Mouse (Mus musculus): Measurements from ENCODE around the gene Nme3. TPM values are rescaled to one million over a fixed set of nuclear protein-coding genes. Genes with fewer than 3 reads are reported as not detected.
"Not testable (repeated sequence)": the region's sequence is repeated elsewhere in the genome, so short reads cannot be mapped to it uniquely, and the experiment has no call there.

Gene Nme3
- polyA plus RNA-seq, 1 experiment from 2014 or later: 43.2 TPM

- no peak overlapping the region for H3K9ac ChIP-seq (replicated peaks)
- ATAC-seq (ENCODE audit: low FRiP score, low read depth): no peak
- H3K4me1 ChIP-seq: no peaks in the 10 kb centered on the region
- H3K27me3 ChIP-seq: no peaks in the 10 kb centered on the region
- no peaks in the 10 kb centered on the region for H3K9me3 ChIP-seq
- H3K36me3 ChIP-seq: peaks cover 96% of the 10 kb centered on the region
- H3K4me3 ChIP-seq: no peak overlapping the region
- H3K4me2 ChIP-seq (replicated peaks): no peak overlapping the region
- no peak overlapping the region for H3K27ac ChIP-seq (replicated peaks)
Observed at GRCm38 (mm10) chr17:24913984-24914383, 17.7 kb downstream of the Nme3 start.

- H3K27me3 ChIP-seq: no peaks in the 10 kb centered on the region
- H3K27ac ChIP-seq (replicated peaks): no peak overlapping the region
- peaks cover 94% of the 10 kb centered on the region for H3K36me3 ChIP-seq
- no peak overlapping the region for H3K9ac ChIP-seq (replicated peaks)
- H3K4me2 ChIP-seq (replicated peaks): no peak overlapping the region
- H3K4me3 ChIP-seq: no peak overlapping the region
- 100% methylated on average over 1 of the region's 1 CpGs for WGBS
- no peak for ATAC-seq (ENCODE audit: low FRiP score, low read depth)
- H3K4me1 ChIP-seq: no peaks in the 10 kb centered on the region
- no peaks in the 10 kb centered on the region for H3K9me3 ChIP-seq
Observed at GRCm38 (mm10) chr17:24923246-24923645, 26.9 kb downstream of the Nme3 start.

GRCm38 (mm10) chr17:24929506-24929905, 33.2 kb downstream of the Nme3 start:
- WGBS: 83% methylated on average over 1 of the region's 1 CpGs
- Histone ChIP-seq H3K36me3 (peaks cover 51% of the 10 kb centered on the region), H3K4me1 (peaks cover 8% of the 10 kb centered on the region), H3K27me3 (no peaks in the 10 kb centered on the region), H3K9ac (replicated peaks) (no peak overlapping the region), H3K4me3 (no peak overlapping the region), H3K4me2 (replicated peaks) (no peak overlapping the region), H3K27ac (replicated peaks) (no peak overlapping the region), H3K9me3 (no peaks in the 10 kb centered on the region)
- no peak for ATAC-seq (ENCODE audit: low FRiP score, low read depth)

GRCm38 (mm10) chr17:24932431-24932830, 36.1 kb downstream of the Nme3 start:
- Histone ChIP-seq H3K27me3 (no peaks in the 10 kb centered on the region), H3K4me2 (replicated peaks) (no peak overlapping the region), H3K4me1 (peaks cover 25% of the 10 kb centered on the region), H3K27ac (replicated peaks) (no peak overlapping the region), H3K9me3 (no peaks in the 10 kb centered on the region), H3K4me3 (no peak overlapping the region), H3K36me3 (peaks cover 24% of the 10 kb centered on the region), H3K9ac (replicated peaks) (no peak overlapping the region)
- 96% methylated on average over 4 of the region's 4 CpGs for WGBS
- no peak for ATAC-seq (ENCODE audit: low FRiP score, low read depth)

- no peaks in the 10 kb centered on the region for H3K27me3 ChIP-seq
- H3K27ac ChIP-seq (replicated peaks): no peak overlapping the region
- ATAC-seq (ENCODE audit: low FRiP score, low read depth): no peak
- peaks cover 18% of the 10 kb centered on the region for H3K36me3 ChIP-seq
- H3K4me2 ChIP-seq (replicated peaks): no peak overlapping the region
- H3K4me1 ChIP-seq: peaks cover 25% of the 10 kb centered on the region
- H3K9ac ChIP-seq (replicated peaks): 0 out of 2 replicates have a peak overlapping the region, but pooled peaks have one; percentile 6
- 81% methylated on average over 4 of the region's 4 CpGs for WGBS
- H3K4me3 ChIP-seq: no peak overlapping the region
- no peaks in the 10 kb centered on the region for H3K9me3 ChIP-seq
Observed at GRCm38 (mm10) chr17:24933163-24933562, 36.9 kb downstream of the Nme3 start.

- peak overlapping the region; percentile 83 for H3K4me3 ChIP-seq
- H3K27me3 ChIP-seq: no peaks in the 10 kb centered on the region
- no peaks in the 10 kb centered on the region for H3K9me3 ChIP-seq
- peak overlapping the region; percentile 74 for H3K4me2 ChIP-seq (replicated peaks)
- no peak for ATAC-seq (ENCODE audit: low FRiP score, low read depth)
- H3K9ac ChIP-seq (replicated peaks): peak overlapping the region; percentile 90
- H3K4me1 ChIP-seq: peaks cover 25% of the 10 kb centered on the region
- WGBS: 91% methylated on average over 4 of the region's 4 CpGs
- no peak overlapping the region for H3K27ac ChIP-seq (replicated peaks)
- peaks cover 14% of the 10 kb centered on the region for H3K36me3 ChIP-seq
Observed at GRCm38 (mm10) chr17:24934926-24935325, 38.6 kb downstream of the Nme3 start.

GRCm38 (mm10) chr17:24935666-24936065, 39.4 kb downstream of the Nme3 start:
- H3K36me3 ChIP-seq: peaks cover 14% of the 10 kb centered on the region
- no peaks in the 10 kb centered on the region for H3K27me3 ChIP-seq
- H3K4me2 ChIP-seq (replicated peaks): peak overlapping the region; percentile 74
- no peak overlapping the region for H3K27ac ChIP-seq (replicated peaks)
- H3K4me1 ChIP-seq: peaks cover 25% of the 10 kb centered on the region
- peak overlapping the region; percentile 83 for H3K4me3 ChIP-seq
- no peaks in the 10 kb centered on the region for H3K9me3 ChIP-seq
- no peak for ATAC-seq (ENCODE audit: low FRiP score, low read depth)
- peak overlapping the region; percentile 90 for H3K9ac ChIP-seq (replicated peaks)

- Histone ChIP-seq H3K4me2 (replicated peaks) (peak within 1 kb of the TSS; percentile 74), H3K9ac (replicated peaks) (peak within 1 kb of the TSS; percentile 90), H3K27ac (replicated peaks) (peak within 1 kb of the TSS; percentile 87), H3K4me3 (peak within 1 kb of the TSS; percentile 83), H3K4me1 (peaks cover 25% of the 10 kb centered on the region), H3K9me3 (no peaks in the 10 kb centered on the region), H3K36me3 (peaks cover 9% of the 10 kb centered on the region; the same call in 1 of the 2 replicates), H3K27me3 (no peaks in the 10 kb centered on the region)
- under 1% methylated on average over 78 of the region's 78 CpGs for WGBS
- peak; percentile 99 for ATAC-seq (ENCODE audit: low FRiP score, low read depth)
Observed at GRCm38 (mm10) chr17:24936259-24937237, 40.2 kb downstream of the Nme3 start, which contains the start of gene Mapk8ip3. TSS of gene Mapk8ip3 (minus strand) at chr17:24936977.

GRCm38 (mm10) chr17:24937266-24937665, 41.0 kb downstream of the Nme3 start:
- ATAC-seq (ENCODE audit: low FRiP score, low read depth): no peak

GRCm38 (mm10) chr17:24942453-24942852, 46.2 kb downstream of the Nme3 start:
- not testable (repeated sequence) for H3K9me3 ChIP-seq; ATAC-seq (ENCODE audit: low FRiP score, low read depth); H3K27ac ChIP-seq (replicated peaks); H3K4me1 ChIP-seq; H3K27me3 ChIP-seq; H3K9ac ChIP-seq (replicated peaks); H3K4me2 ChIP-seq (replicated peaks); H3K4me3 ChIP-seq
- 15% methylated on average over 2 of the region's 2 CpGs for WGBS
- H3K36me3 ChIP-seq: peaks cover 45% of the 10 kb centered on the region

More at GRCm38 (mm10) chr17:24937266-24937665, 41.0 kb downstream of the Nme3 start:
- Histone ChIP-seq H3K4me2 (replicated peaks) (peak overlapping the region; percentile 74), H3K9ac (replicated peaks) (peak overlapping the region; percentile 90), H3K4me3 (peak overlapping the region; percentile 83), H3K27me3 (no peaks in the 10 kb centered on the region), H3K4me1 (peaks cover 25% of the 10 kb centered on the region), H3K27ac (replicated peaks) (peak overlapping the region; percentile 87), H3K36me3 (0 out of 2 replicates have a peak, but pooled peaks cover 2% of the 10 kb centered on the region), H3K9me3 (no peaks in the 10 kb centered on the region)
- 51% methylated on average over 6 of the region's 6 CpGs for WGBS

- peaks cover 51% of the 10 kb centered on the region for H3K36me3 ChIP-seq
Observed at GRCm38 (mm10) chr17:24943036-24943435, 46.7 kb downstream of the Nme3 start.

GRCm38 (mm10) chr17:24943589-24943988, 47.3 kb downstream of the Nme3 start:
- 96% methylated on average over 1 of the region's 1 CpGs for WGBS
- H3K36me3 ChIP-seq: peaks cover 56% of the 10 kb centered on the region
- H3K27ac ChIP-seq (replicated peaks); H3K9me3 ChIP-seq; H3K4me1 ChIP-seq; H3K4me2 ChIP-seq (replicated peaks); H3K27me3 ChIP-seq; ATAC-seq (ENCODE audit: low FRiP score, low read depth); H3K9ac ChIP-seq (replicated peaks); H3K4me3 ChIP-seq: not testable (repeated sequence)

More at GRCm38 (mm10) chr17:24943036-24943435, 46.7 kb downstream of the Nme3 start:
- no peak for ATAC-seq (ENCODE audit: low FRiP score, low read depth)
- Histone ChIP-seq H3K9me3 (no peaks in the 10 kb centered on the region), H3K27ac (replicated peaks) (no peak overlapping the region), H3K4me2 (replicated peaks) (no peak overlapping the region), H3K4me3 (no peak overlapping the region), H3K9ac (replicated peaks) (no peak overlapping the region), H3K4me1 (no peaks in the 10 kb centered on the region), H3K27me3 (no peaks in the 10 kb centered on the region)
- WGBS: 93% methylated on average over 7 of the region's 7 CpGs
